Mouse (Mus musculus): ENCODE measurements around the gene Gm26897. TPM values are rescaled to one million over a fixed set of nuclear protein-coding genes. Genes with fewer than 3 reads are reported as not detected.

Gm26897 gene
- polyA plus RNA-seq, 1 experiment from 2014 or later = not detected

- H3K9ac ChIP-seq (replicated peaks; ENCODE audit: low read depth, low read length) = no peak overlapping the region
- ATAC-seq (ENCODE audit: low read depth) = no peak
- H3K4me1 ChIP-seq (ENCODE audit: control insufficient read depth, insufficient read depth, low read length) = peaks cover 19% of the 10 kb centered on the region
- no peaks in the 10 kb centered on the region for H3K27me3 ChIP-seq (ENCODE audit: control insufficient read depth, insufficient read depth, low read length)
- no peak overlapping the region for H3K27ac ChIP-seq (ENCODE audit: low read depth, low read length)
- 41% methylated on average over 5 of the region's 5 CpGs for WGBS
- H3K36me3 ChIP-seq (ENCODE audit: control insufficient read depth, insufficient read depth, low read length) = no peaks in the 10 kb centered on the region
- no peak overlapping the region for H3K4me2 ChIP-seq (ENCODE audit: low read depth, low read length)
- H3K9me3 ChIP-seq (ENCODE audit: control insufficient read depth, low read length) = no peaks in the 10 kb centered on the region
- H3K4me3 ChIP-seq (ENCODE audit: low read depth, low read length) = no peak overlapping the region
Measured at GRCm38 (mm10) chr5:111773407-111773733, 39.6 kb downstream of the Gm26897 start.

DNA sequence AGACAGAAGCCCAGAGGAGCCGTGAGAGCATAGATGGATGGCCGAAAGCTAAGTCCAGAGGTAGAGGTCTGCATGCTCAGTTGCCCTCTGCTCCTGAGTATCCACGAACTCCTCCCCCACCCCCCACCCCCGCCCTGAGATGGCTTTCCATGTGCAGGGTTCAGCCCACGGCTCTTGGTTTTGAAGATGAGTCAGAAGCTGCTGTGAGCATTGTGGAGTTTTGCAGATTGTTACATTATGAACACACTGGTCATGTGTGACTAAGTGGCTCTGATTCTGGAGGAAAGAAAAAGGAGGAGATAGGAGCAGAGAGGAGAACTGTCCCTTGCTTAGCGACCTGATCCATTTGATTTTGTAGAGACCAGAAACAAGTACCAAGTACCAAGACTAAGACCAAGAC, 42.5 kb downstream of the Gm26897 start:
- no peaks in the 10 kb centered on the region for H3K9me3 ChIP-seq (ENCODE audit: control insufficient read depth, low read length)
- H3K4me2 ChIP-seq (ENCODE audit: low read depth, low read length) = no peak overlapping the region
- no peak overlapping the region for H3K27ac ChIP-seq (ENCODE audit: low read depth, low read length)
- ATAC-seq (ENCODE audit: low read depth) = no peak
- no peaks in the 10 kb centered on the region for H3K36me3 ChIP-seq (ENCODE audit: control insufficient read depth, insufficient read depth, low read length)
- no peak overlapping the region for H3K9ac ChIP-seq (replicated peaks; ENCODE audit: low read depth, low read length)
- peaks cover 14% of the 10 kb centered on the region for H3K4me1 ChIP-seq (ENCODE audit: control insufficient read depth, insufficient read depth, low read length)
- H3K4me3 ChIP-seq (ENCODE audit: low read depth, low read length) = no peak overlapping the region
- 87% methylated on average over 6 of the region's 6 CpGs for WGBS
- no peaks in the 10 kb centered on the region for H3K27me3 ChIP-seq (ENCODE audit: control insufficient read depth, insufficient read depth, low read length)

GRCm38 (mm10) chr5:111778093-111778492, 44.4 kb downstream of the Gm26897 start:
- no peak for ATAC-seq (ENCODE audit: low read depth)
- Histone ChIP-seq H3K36me3 (ENCODE audit: control insufficient read depth, insufficient read depth, low read length) (no peaks in the 10 kb centered on the region), H3K4me1 (ENCODE audit: control insufficient read depth, insufficient read depth, low read length) (peaks cover 4% of the 10 kb centered on the region; the same call in 1 of the 2 replicates), H3K9ac (replicated peaks; ENCODE audit: low read depth, low read length) (no peak overlapping the region), H3K27ac (ENCODE audit: low read depth, low read length) (no peak overlapping the region), H3K4me2 (ENCODE audit: low read depth, low read length) (no peak overlapping the region), H3K4me3 (ENCODE audit: low read depth, low read length) (no peak overlapping the region), H3K9me3 (ENCODE audit: control insufficient read depth, low read length) (no peaks in the 10 kb centered on the region), H3K27me3 (ENCODE audit: control insufficient read depth, insufficient read depth, low read length) (no peaks in the 10 kb centered on the region)
- WGBS = 74% methylated on average over 5 of the region's 5 CpGs

GRCm38 (mm10) chr5:111779776-111780485, 46.2 kb downstream of the Gm26897 start:
- WGBS = 88% methylated on average over 10 of the region's 10 CpGs

More at GRCm38 (mm10) chr5:111779776-111780485, 46.2 kb downstream of the Gm26897 start:
- H3K36me3 ChIP-seq (ENCODE audit: control insufficient read depth, insufficient read depth, low read length) = no peaks in the 10 kb centered on the region
- no peaks in the 10 kb centered on the region for H3K27me3 ChIP-seq (ENCODE audit: control insufficient read depth, insufficient read depth, low read length)
- H3K4me3 ChIP-seq (ENCODE audit: low read depth, low read length) = no peak overlapping the region
- H3K4me1 ChIP-seq (ENCODE audit: control insufficient read depth, insufficient read depth, low read length) = no peaks in the 10 kb centered on the region
- no peak overlapping the region for H3K9ac ChIP-seq (replicated peaks; ENCODE audit: low read depth, low read length)
- no peak for ATAC-seq (ENCODE audit: low read depth)
- H3K9me3 ChIP-seq (ENCODE audit: control insufficient read depth, low read length) = no peaks in the 10 kb centered on the region
- H3K4me2 ChIP-seq (ENCODE audit: low read depth, low read length) = no peak overlapping the region
- no peak overlapping the region for H3K27ac ChIP-seq (ENCODE audit: low read depth, low read length)

Measured in neural tube, embryonic 14.5 days (tissue).